Mouse (Mus musculus): Measurements from ENCODE around the gene Kazn. TPM values are rescaled to one million over a fixed set of nuclear protein-coding genes. Genes with fewer than 3 reads are reported as not detected.
A peak's percentile ranks its signal among the peaks of the same experiment; 100 is the strongest.

Kazn gene
- polyA plus RNA-seq, 1 experiment from 2014 or later, result 15.5 TPM

DNA sequence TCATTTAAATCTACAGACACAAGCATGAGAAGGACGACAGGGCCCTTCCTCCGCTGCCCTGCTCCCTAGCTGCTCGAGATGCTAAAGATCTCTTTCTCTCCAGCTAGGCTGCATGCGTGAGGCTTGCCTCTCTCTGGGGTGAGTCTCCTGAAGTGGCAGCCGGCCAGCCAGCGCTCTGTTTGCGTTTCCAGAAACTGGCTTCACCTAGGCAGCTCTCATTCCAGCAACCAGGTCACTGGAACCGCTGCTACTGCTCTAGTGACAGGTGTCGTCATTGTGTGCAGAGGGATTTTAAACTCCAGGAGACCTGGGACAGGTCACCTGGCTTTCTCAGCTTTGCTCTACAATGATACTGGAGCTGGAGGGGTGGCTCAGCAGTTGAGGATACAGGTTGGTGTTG lies 76.5 kb downstream of the Kazn start:
- WGBS, result 76% methylated on average over 9 of the region's 9 CpGs
- Histone ChIP-seq H3K27ac (ENCODE audit: low read length) (0 out of 2 replicates have a peak overlapping the region, but pooled peaks have one; percentile 0), H3K27me3 (ENCODE audit: insufficient read depth, low read length) (no peaks in the 10 kb centered on the region), H3K9me3 (ENCODE audit: low read length) (peaks cover 9% of the 10 kb centered on the region; the same call in 1 of the 2 replicates), H3K9ac (replicated peaks; ENCODE audit: low read length) (no peak overlapping the region), H3K4me2 (replicated peaks; ENCODE audit: low read depth, low read length) (no peak overlapping the region), H3K36me3 (ENCODE audit: insufficient read depth, low read length) (peaks cover 9% of the 10 kb centered on the region; the same call in 1 of the 2 replicates), H3K4me1 (ENCODE audit: insufficient read depth, low read length) (peaks cover 29% of the 10 kb centered on the region), H3K4me3 (ENCODE audit: low read length) (no peak overlapping the region)
- no peak for ATAC-seq (ENCODE audit: low FRiP score, low TSS enrichment)

DNA sequence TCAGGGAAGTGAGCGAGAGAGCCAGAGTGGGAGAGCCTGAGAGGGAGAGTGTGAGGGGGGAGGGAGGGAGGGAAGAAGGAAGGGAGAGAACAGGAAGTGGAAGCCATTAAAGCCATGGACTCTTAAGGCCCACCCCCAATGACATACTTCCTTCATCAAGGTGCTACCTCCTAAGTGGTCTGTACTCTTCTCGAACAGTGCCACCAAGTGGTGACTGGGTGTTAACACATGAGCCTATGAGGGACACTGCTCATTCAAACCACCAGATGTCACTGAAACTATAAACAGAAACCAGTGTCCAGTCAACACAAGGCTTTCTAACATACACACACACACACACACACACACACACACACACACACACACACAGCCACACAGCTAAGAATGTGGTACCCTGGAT lies 77.1 kb downstream of the Kazn start:
- no peak overlapping the region for H3K4me2 ChIP-seq (replicated peaks; ENCODE audit: low read depth, low read length)
- no peak overlapping the region for H3K27ac ChIP-seq (ENCODE audit: low read length)
- ATAC-seq (ENCODE audit: low FRiP score, low TSS enrichment), result no peak
- H3K27me3 ChIP-seq (ENCODE audit: insufficient read depth, low read length), result no peaks in the 10 kb centered on the region
- WGBS, result 94% methylated on average over 2 of the region's 2 CpGs
- no peak overlapping the region for H3K4me3 ChIP-seq (ENCODE audit: low read length)
- H3K9me3 ChIP-seq (ENCODE audit: low read length), result peaks cover 9% of the 10 kb centered on the region; the same call in 1 of the 2 replicates
- no peak overlapping the region for H3K9ac ChIP-seq (replicated peaks; ENCODE audit: low read length)
- H3K36me3 ChIP-seq (ENCODE audit: insufficient read depth, low read length), result peaks cover 9% of the 10 kb centered on the region; the same call in 1 of the 2 replicates
- H3K4me1 ChIP-seq (ENCODE audit: insufficient read depth, low read length), result peaks cover 29% of the 10 kb centered on the region

DNA sequence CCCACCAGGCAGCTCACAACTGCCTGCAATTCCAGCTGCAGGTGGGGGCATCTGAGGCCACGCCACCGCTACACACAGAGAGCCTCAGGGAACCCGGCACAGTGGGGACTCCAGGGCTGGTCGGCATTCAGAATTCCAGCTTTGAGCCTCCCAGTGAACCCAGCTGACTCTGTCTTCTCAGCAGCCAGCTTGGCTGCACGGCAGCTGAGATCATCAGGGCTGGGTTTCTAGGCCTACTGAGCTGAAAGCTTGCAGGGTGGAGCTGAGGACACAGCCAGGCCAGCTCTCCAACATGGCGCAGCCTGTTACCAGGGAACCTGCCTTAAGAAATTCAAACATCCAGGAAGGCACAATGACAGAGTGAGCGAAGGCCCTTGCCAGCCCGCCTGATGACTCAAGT lies 79.2 kb downstream of the Kazn start:
- Histone ChIP-seq H3K27me3 (ENCODE audit: insufficient read depth, low read length) (no peaks in the 10 kb centered on the region), H3K36me3 (ENCODE audit: insufficient read depth, low read length) (peaks cover 9% of the 10 kb centered on the region; the same call in 1 of the 2 replicates), H3K9ac (replicated peaks; ENCODE audit: low read length) (no peak overlapping the region), H3K27ac (ENCODE audit: low read length) (no peak overlapping the region), H3K4me3 (ENCODE audit: low read length) (no peak overlapping the region), H3K4me1 (ENCODE audit: insufficient read depth, low read length) (peaks cover 18% of the 10 kb centered on the region), H3K4me2 (replicated peaks; ENCODE audit: low read depth, low read length) (no peak overlapping the region), H3K9me3 (ENCODE audit: low read length) (peaks cover 9% of the 10 kb centered on the region; the same call in 1 of the 2 replicates)
- 77% methylated on average over 8 of the region's 8 CpGs for WGBS
- no peak for ATAC-seq (ENCODE audit: low FRiP score, low TSS enrichment)

DNA sequence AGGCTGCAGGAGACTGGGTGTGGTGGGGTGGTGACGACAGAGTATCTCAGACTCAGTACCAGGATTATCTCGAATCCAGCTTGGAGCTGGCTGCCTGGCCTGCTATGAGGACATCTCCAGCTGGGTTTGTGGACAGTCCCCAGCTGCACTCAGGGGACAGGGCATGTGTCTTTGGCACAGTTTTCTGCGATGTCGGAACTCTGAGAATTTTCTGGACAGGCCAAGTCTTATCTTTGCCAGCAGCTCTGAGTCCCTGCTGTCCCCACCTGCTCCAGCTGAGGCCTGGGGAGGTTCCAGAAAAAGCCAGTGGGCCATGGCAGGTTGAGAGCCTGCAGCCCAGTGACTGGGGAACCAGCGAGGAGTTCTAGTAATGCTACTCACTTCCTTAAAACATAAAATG lies 82.7 kb downstream of the Kazn start:
- WGBS, result 82% methylated on average over 5 of the region's 5 CpGs
- Histone ChIP-seq H3K4me3 (ENCODE audit: low read length) (no peak overlapping the region), H3K4me1 (ENCODE audit: insufficient read depth, low read length) (0 out of 2 replicates have a peak, but pooled peaks cover 3% of the 10 kb centered on the region), H3K27me3 (ENCODE audit: insufficient read depth, low read length) (no peaks in the 10 kb centered on the region), H3K27ac (ENCODE audit: low read length) (no peak overlapping the region), H3K4me2 (replicated peaks; ENCODE audit: low read depth, low read length) (no peak overlapping the region), H3K9ac (replicated peaks; ENCODE audit: low read length) (no peak overlapping the region), H3K9me3 (ENCODE audit: low read length) (peaks cover 1% of the 10 kb centered on the region; the same call in 1 of the 2 replicates), H3K36me3 (ENCODE audit: insufficient read depth, low read length) (peaks cover 7% of the 10 kb centered on the region; the same call in 1 of the 2 replicates)
- no peak for ATAC-seq (ENCODE audit: low FRiP score, low TSS enrichment)

DNA sequence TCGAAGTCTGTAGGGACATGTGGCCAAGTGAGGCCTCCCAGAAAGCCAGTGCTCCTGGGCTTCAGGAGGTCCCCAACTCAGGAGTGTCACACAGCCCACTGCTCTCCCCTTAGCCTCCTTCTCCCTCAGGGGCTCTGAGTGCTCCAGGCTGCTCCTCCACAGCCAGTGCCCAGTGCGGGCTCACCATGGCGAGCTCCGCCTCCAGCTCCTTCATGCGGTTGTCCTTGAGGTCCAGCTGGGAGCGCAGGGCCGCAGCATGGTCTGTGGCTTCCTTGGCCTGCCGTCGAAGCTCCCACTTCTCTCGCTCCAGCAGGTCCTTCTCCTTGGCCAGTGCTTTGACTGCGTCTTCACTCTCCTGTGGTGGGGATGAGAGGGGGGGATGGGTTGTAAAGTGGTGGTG lies 85.0 kb downstream of the Kazn start:
- ATAC-seq (ENCODE audit: low FRiP score, low TSS enrichment), result 0 out of 2 replicates have a peak, but pooled peaks have one; percentile 6
- WGBS, result 73% methylated on average over 11 of the region's 11 CpGs
- Histone ChIP-seq H3K4me3 (ENCODE audit: low read length) (no peak overlapping the region), H3K9ac (replicated peaks; ENCODE audit: low read length) (no peak overlapping the region), H3K4me1 (ENCODE audit: insufficient read depth, low read length) (0 out of 2 replicates have a peak, but pooled peaks cover 3% of the 10 kb centered on the region), H3K27me3 (ENCODE audit: insufficient read depth, low read length) (no peaks in the 10 kb centered on the region), H3K4me2 (replicated peaks; ENCODE audit: low read depth, low read length) (no peak overlapping the region), H3K36me3 (ENCODE audit: insufficient read depth, low read length) (peaks cover 12% of the 10 kb centered on the region), H3K9me3 (ENCODE audit: low read length) (no peaks in the 10 kb centered on the region), H3K27ac (ENCODE audit: low read length) (no peak overlapping the region)

DNA sequence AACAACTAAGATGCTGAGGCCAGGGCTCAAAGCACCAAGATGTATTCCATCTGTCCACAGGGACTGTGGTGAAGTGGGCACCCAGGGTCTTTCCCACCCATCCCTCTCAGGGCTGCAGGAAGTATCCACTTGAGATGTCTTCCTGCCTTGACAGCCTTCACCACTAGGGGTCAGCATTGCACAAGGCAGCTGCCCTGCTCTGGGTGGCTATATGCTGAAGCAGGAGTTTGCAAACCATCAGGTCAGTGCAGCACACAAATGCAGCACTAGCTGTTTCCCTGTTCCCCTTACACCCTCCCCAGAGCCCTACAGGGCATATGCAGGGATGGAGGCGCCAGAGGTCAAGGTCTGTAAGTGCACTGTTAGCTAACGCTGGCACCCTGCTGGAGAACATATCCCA lies 85.7 kb downstream of the Kazn start:
- H3K4me2 ChIP-seq (replicated peaks; ENCODE audit: low read depth, low read length), result no peak overlapping the region
- WGBS, result 0% methylated on average over 2 of the region's 2 CpGs
- H3K4me1 ChIP-seq (ENCODE audit: insufficient read depth, low read length), result 0 out of 2 replicates have a peak, but pooled peaks cover 3% of the 10 kb centered on the region
- peaks cover 18% of the 10 kb centered on the region for H3K36me3 ChIP-seq (ENCODE audit: insufficient read depth, low read length)
- no peaks in the 10 kb centered on the region for H3K9me3 ChIP-seq (ENCODE audit: low read length)
- peak; percentile 86 for ATAC-seq (ENCODE audit: low FRiP score, low TSS enrichment)
- H3K27me3 ChIP-seq (ENCODE audit: insufficient read depth, low read length), result no peaks in the 10 kb centered on the region
- H3K27ac ChIP-seq (ENCODE audit: low read length), result no peak overlapping the region
- H3K9ac ChIP-seq (replicated peaks; ENCODE audit: low read length), result no peak overlapping the region
- H3K4me3 ChIP-seq (ENCODE audit: low read length), result no peak overlapping the region

- H3K4me1 ChIP-seq (ENCODE audit: insufficient read depth, low read length), result 0 out of 2 replicates have a peak, but pooled peaks cover 3% of the 10 kb centered on the region
- no peak overlapping the region for H3K4me2 ChIP-seq (replicated peaks; ENCODE audit: low read depth, low read length)
- H3K27me3 ChIP-seq (ENCODE audit: insufficient read depth, low read length), result no peaks in the 10 kb centered on the region
- H3K9me3 ChIP-seq (ENCODE audit: low read length), result no peaks in the 10 kb centered on the region; the same call in 1 of the 2 replicates
- no peak overlapping the region for H3K9ac ChIP-seq (replicated peaks; ENCODE audit: low read length)
- H3K27ac ChIP-seq (ENCODE audit: low read length), result no peak overlapping the region
- ATAC-seq (ENCODE audit: low FRiP score, low TSS enrichment), result peak; percentile 43; the same call in 1 of the 2 replicates
- peaks cover 25% of the 10 kb centered on the region for H3K36me3 ChIP-seq (ENCODE audit: insufficient read depth, low read length)
- WGBS, result 68% methylated on average over 8 of the region's 8 CpGs
- H3K4me3 ChIP-seq (ENCODE audit: low read length), result no peak overlapping the region
These were observed 86.3 kb downstream of the Kazn start for GRCm38 (mm10) chr4:142152733-142153422.

DNA sequence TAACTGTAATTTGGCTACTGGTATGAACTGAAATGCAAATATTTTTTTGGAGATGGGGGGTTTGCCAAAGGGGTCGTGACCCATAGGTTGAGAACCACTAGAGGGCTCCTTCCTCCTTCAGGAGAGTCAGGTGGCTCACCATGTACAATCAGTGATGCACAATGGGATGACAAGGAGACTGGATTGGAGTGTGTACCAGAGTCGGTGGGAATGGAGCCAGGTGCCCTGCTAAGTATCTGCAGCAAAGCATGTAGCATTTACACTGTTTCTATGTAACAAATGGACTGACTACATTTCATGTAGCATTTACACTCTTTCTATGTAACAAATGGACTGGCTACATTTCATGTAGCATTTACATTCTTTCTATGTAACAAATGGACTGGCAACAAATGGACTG lies 89.1 kb downstream of the Kazn start:
- 79% methylated on average over 2 of the region's 2 CpGs for WGBS
- Histone ChIP-seq H3K4me2 (replicated peaks; ENCODE audit: low read depth, low read length) (no peak overlapping the region), H3K27me3 (ENCODE audit: insufficient read depth, low read length) (no peaks in the 10 kb centered on the region), H3K9ac (replicated peaks; ENCODE audit: low read length) (no peak overlapping the region), H3K36me3 (ENCODE audit: insufficient read depth, low read length) (peaks cover 43% of the 10 kb centered on the region), H3K27ac (ENCODE audit: low read length) (no peak overlapping the region), H3K9me3 (ENCODE audit: low read length) (no peaks in the 10 kb centered on the region; the same call in 1 of the 2 replicates), H3K4me1 (ENCODE audit: insufficient read depth, low read length) (0 out of 2 replicates have a peak, but pooled peaks cover 3% of the 10 kb centered on the region), H3K4me3 (ENCODE audit: low read length) (no peak overlapping the region)
- ATAC-seq (ENCODE audit: low FRiP score, low TSS enrichment), result no peak

GRCm38 (mm10) chr4:142149202-142149601 lies 90.0 kb downstream of the Kazn start:
- no peak for ATAC-seq (ENCODE audit: low FRiP score, low TSS enrichment)
- no peaks in the 10 kb centered on the region; the same call in 1 of the 2 replicates for H3K9me3 ChIP-seq (ENCODE audit: low read length)
- H3K27me3 ChIP-seq (ENCODE audit: insufficient read depth, low read length), result no peaks in the 10 kb centered on the region
- H3K4me2 ChIP-seq (replicated peaks; ENCODE audit: low read depth, low read length), result no peak overlapping the region
- peaks cover 45% of the 10 kb centered on the region for H3K36me3 ChIP-seq (ENCODE audit: insufficient read depth, low read length)
- no peak overlapping the region for H3K4me3 ChIP-seq (ENCODE audit: low read length)
- 0 out of 2 replicates have a peak, but pooled peaks cover 3% of the 10 kb centered on the region for H3K4me1 ChIP-seq (ENCODE audit: insufficient read depth, low read length)
- WGBS, result 85% methylated on average over 9 of the region's 9 CpGs
- H3K9ac ChIP-seq (replicated peaks; ENCODE audit: low read length), result no peak overlapping the region
- H3K27ac ChIP-seq (ENCODE audit: low read length), result no peak overlapping the region

DNA sequence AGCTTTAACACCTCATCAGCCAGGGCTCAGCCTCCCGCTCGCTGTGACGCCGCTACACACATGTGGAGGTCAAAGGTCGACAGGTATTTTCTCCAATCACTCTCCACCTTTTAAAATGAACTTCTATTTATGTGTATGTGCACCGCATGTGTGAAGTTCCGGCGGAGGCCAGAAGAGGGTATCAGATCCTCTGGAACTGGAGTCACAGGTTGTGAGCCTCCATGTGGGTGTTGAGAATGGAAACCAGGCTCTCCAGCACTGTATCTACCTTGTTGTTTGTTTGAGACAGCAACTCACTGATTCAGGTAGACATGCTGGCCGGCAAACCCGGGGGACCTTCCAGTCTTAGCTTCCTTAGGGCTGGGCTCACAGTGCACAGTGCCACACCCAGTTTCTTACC lies 91.5 kb downstream of the Kazn start:
- Histone ChIP-seq H3K4me1 (ENCODE audit: insufficient read depth, low read length) (no peaks in the 10 kb centered on the region), H3K27ac (ENCODE audit: low read length) (no peak overlapping the region), H3K27me3 (ENCODE audit: insufficient read depth, low read length) (no peaks in the 10 kb centered on the region), H3K36me3 (ENCODE audit: insufficient read depth, low read length) (peaks cover 50% of the 10 kb centered on the region), H3K4me2 (replicated peaks; ENCODE audit: low read depth, low read length) (no peak overlapping the region), H3K9ac (replicated peaks; ENCODE audit: low read length) (no peak overlapping the region), H3K9me3 (ENCODE audit: low read length) (no peaks in the 10 kb centered on the region; the same call in 1 of the 2 replicates), H3K4me3 (ENCODE audit: low read length) (no peak overlapping the region)
- no peak for ATAC-seq (ENCODE audit: low FRiP score, low TSS enrichment)
- WGBS, result 95% methylated on average over 10 of the region's 10 CpGs

All from kidney, embryonic 16.5 days (tissue).